Mouse (Mus musculus) midbrain, embryonic 16.5 days (tissue): ENCODE data around the gene Ccl25. TPM values are rescaled to one million over a fixed set of nuclear protein-coding genes. Genes with fewer than 3 reads are reported as not detected.
"Not testable (repeated sequence)": the region's sequence is repeated elsewhere in the genome, so short reads cannot be mapped to it uniquely, and the experiment has no call there.

Source experiments
- ATAC-seq: fragments of 200-750 bp; cut with Nextera tagmentation; 2 replicates; pipeline ENCODE4 v1.8.0; 2017; ENCODE audit warnings: moderate TSS enrichment
- H3K27ac ChIP-seq: fragments of 300-500 bp; sonication (generic); 2 replicates; pipeline ENCODE4 v1.5.1; 2014; ENCODE audit warnings: mild to moderate bottlenecking, low read length, mixed read lengths
- H3K27me3 ChIP-seq: fragments of 300-500 bp; sonication (generic); 2 replicates; pipeline ENCODE4 v1.6.1; 2014; ENCODE audit warnings: low read depth, low read length, mixed read lengths; ENCODE audit not compliant: control insufficient read depth, insufficient read depth
- H3K36me3 ChIP-seq: fragments of 300-500 bp; sonication (generic); 2 replicates; pipeline ENCODE4 v1.6.1; 2014; ENCODE audit warnings: mild to moderate bottlenecking, low read length, moderate library complexity, mixed read lengths; ENCODE audit not compliant: control insufficient read depth, insufficient read depth
- H3K4me1 ChIP-seq: fragments of 300-500 bp; sonication (generic); 2 replicates; pipeline ENCODE4 v1.6.1; 2014; ENCODE audit warnings: mild to moderate bottlenecking, low read length, mixed read lengths; ENCODE audit not compliant: control insufficient read depth, insufficient read depth
- H3K4me2 ChIP-seq: fragments of 300-500 bp; sonication (generic); 2 replicates; pipeline ENCODE4 v1.6.1; 2014; ENCODE audit warnings: mild to moderate bottlenecking, low read length, mixed read lengths
- H3K4me3 ChIP-seq: fragments of 300-500 bp; sonication (generic); 2 replicates; pipeline ENCODE4 v1.5.1; 2014; ENCODE audit warnings: low read depth, mild to moderate bottlenecking, low read length, moderate library complexity, mixed read lengths
- H3K9ac ChIP-seq: fragments of 300-500 bp; sonication (generic); 2 replicates; pipeline ENCODE4 v1.6.1; 2014; ENCODE audit warnings: low read depth, low read length, mixed read lengths
- H3K9me3 ChIP-seq: fragments of 300-500 bp; sonication (generic); replicated peaks from 2 replicates; pipeline ENCODE4 v1.6.1; 2014; ENCODE audit warnings: mild to moderate bottlenecking, low read length, mixed read lengths; ENCODE audit not compliant: control insufficient read depth, poor library complexity, severe bottlenecking
- WGBS: fragments of 180-500 bp; shearing (Covaris S2); extraction: QIAGEN DNeasy Blood & Tissue Kit; methylation state at CpG from one replicate; pipeline ENCODE4 v1.1.7; 2014; 5-methylcytosine and 5-hydroxymethylcytosine counted together
- polyA plus RNA-seq: library from polyadenylated mRNA; unstranded; fragments of >200 nt; fragmentation: Nextera tagmentation; extraction: Ambion mirVana; gene quantifications from 2 replicates; pipeline ENCODE4 v1.2.1, GENCODE M21; 2015

Gene Ccl25
- polyA plus RNA-seq, 1 experiment from 2014 or later, result 18.4 TPM

DNA sequence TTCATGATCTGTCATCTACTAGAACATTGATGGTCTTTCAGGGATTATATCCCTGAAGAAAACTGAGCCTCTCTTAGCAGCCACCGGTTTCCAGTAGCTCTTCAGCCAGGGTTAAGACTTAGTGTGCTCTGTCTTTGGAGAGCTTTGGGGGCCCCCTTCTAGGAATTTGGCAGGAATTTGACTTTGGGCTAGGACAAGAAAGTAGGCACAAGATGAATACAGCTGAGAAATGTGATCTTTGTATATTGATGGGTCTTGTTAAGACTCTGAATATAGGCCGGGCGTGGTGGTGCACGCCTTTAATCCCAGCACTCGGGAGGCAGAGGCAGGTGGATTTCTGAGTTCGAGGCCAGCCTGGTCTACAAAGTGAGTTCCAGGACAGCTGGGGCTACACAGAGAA, 27.6 kb downstream of the Ccl25 start:
- not testable (repeated sequence) for H3K9me3 ChIP-seq, H3K27ac ChIP-seq, H3K9ac ChIP-seq, H3K4me2 ChIP-seq, ATAC-seq, H3K4me1 ChIP-seq, H3K27me3 ChIP-seq, H3K36me3 ChIP-seq, H3K4me3 ChIP-seq
- WGBS, result 90% methylated on average over 6 of the region's 6 CpGs

DNA sequence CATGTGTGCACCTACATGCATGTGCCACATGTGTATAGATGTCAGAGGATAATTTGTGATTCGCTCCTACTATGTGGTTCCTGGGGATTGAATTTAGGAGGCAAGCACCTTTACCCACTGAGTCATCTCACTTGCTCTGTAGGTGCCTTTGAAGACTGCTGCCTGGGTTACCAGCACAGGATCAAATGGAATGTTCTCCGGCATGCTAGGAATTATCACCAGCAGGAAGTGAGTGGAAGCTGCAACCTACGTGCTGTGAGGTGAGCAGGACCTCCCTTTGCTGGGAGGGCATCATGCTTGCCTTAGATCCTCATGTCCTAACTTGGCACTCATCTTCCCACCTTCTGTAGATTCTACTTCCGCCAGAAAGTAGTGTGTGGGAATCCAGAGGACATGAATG, 28.7 kb downstream of the Ccl25 start:
- Histone ChIP-seq H3K27ac (no peak overlapping the region), H3K9me3 (no peaks in the 10 kb centered on the region), H3K36me3 (no peaks in the 10 kb centered on the region), H3K27me3 (no peaks in the 10 kb centered on the region), H3K9ac (no peak overlapping the region), H3K4me1 (no peaks in the 10 kb centered on the region), H3K4me3 (no peak overlapping the region), H3K4me2 (no peak overlapping the region)
- WGBS, result 74% methylated on average over 4 of the region's 4 CpGs
- ATAC-seq, result no peak

- H3K27ac ChIP-seq, result no peak overlapping the region
- no peaks in the 10 kb centered on the region for H3K27me3 ChIP-seq
- H3K4me1 ChIP-seq, result no peaks in the 10 kb centered on the region
- no peak overlapping the region for H3K4me2 ChIP-seq
- no peak overlapping the region for H3K4me3 ChIP-seq
- H3K9ac ChIP-seq, result no peak overlapping the region
- 67% methylated on average over 1 of the region's 1 CpGs for WGBS
- H3K9me3 ChIP-seq, result no peaks in the 10 kb centered on the region
- no peak for ATAC-seq
- H3K36me3 ChIP-seq, result no peaks in the 10 kb centered on the region
Observed at GRCm38 (mm10) chr8:4354516-4354915, 29.5 kb downstream of the Ccl25 start.

GRCm38 (mm10) chr8:4355455-4355854, 30.4 kb downstream of the Ccl25 start:
- no peaks in the 10 kb centered on the region for H3K9me3 ChIP-seq
- H3K4me2 ChIP-seq, result no peak overlapping the region
- 92% methylated on average over 10 of the region's 10 CpGs for WGBS
- H3K4me1 ChIP-seq, result no peaks in the 10 kb centered on the region
- no peak overlapping the region for H3K9ac ChIP-seq
- no peak overlapping the region for H3K4me3 ChIP-seq
- H3K27me3 ChIP-seq, result no peaks in the 10 kb centered on the region
- no peak overlapping the region for H3K27ac ChIP-seq
- ATAC-seq, result no peak
- H3K36me3 ChIP-seq, result no peaks in the 10 kb centered on the region

- no peak overlapping the region for H3K4me3 ChIP-seq
- H3K9ac ChIP-seq, result no peak overlapping the region
- no peak for ATAC-seq
- H3K36me3 ChIP-seq, result no peaks in the 10 kb centered on the region
- no peak overlapping the region for H3K4me2 ChIP-seq
- 87% methylated on average over 3 of the region's 3 CpGs for WGBS
- no peaks in the 10 kb centered on the region for H3K9me3 ChIP-seq
- no peaks in the 10 kb centered on the region for H3K27me3 ChIP-seq
- no peak overlapping the region for H3K27ac ChIP-seq
- no peaks in the 10 kb centered on the region for H3K4me1 ChIP-seq
Observed at GRCm38 (mm10) chr8:4359362-4359761, 34.4 kb downstream of the Ccl25 start.

- H3K4me2 ChIP-seq, result no peak overlapping the region
- no peaks in the 10 kb centered on the region for H3K4me1 ChIP-seq
- H3K27me3 ChIP-seq, result no peaks in the 10 kb centered on the region
- WGBS, result 88% methylated on average over 2 of the region's 2 CpGs
- H3K9me3 ChIP-seq, result no peaks in the 10 kb centered on the region
- no peaks in the 10 kb centered on the region for H3K36me3 ChIP-seq
- no peak overlapping the region for H3K9ac ChIP-seq
- no peak overlapping the region for H3K4me3 ChIP-seq
- no peak for ATAC-seq
- H3K27ac ChIP-seq, result no peak overlapping the region
Observed at GRCm38 (mm10) chr8:4360922-4361321, 35.9 kb downstream of the Ccl25 start.

- Histone ChIP-seq H3K9me3 (no peaks in the 10 kb centered on the region; the same call in 1 of the 2 replicates), H3K27me3 (no peaks in the 10 kb centered on the region), H3K36me3 (no peaks in the 10 kb centered on the region), H3K27ac (no peak overlapping the region), H3K9ac (no peak overlapping the region), H3K4me1 (no peaks in the 10 kb centered on the region), H3K4me2 (no peak overlapping the region), H3K4me3 (no peak overlapping the region)
- ATAC-seq, result no peak
- WGBS, result 94% methylated on average over 3 of the region's 3 CpGs
Observed at GRCm38 (mm10) chr8:4366189-4366588, 41.2 kb downstream of the Ccl25 start.

GRCm38 (mm10) chr8:4367808-4368207, 42.8 kb downstream of the Ccl25 start:
- no peak overlapping the region for H3K4me2 ChIP-seq
- no peak for ATAC-seq
- H3K4me3 ChIP-seq, result no peak overlapping the region
- no peaks in the 10 kb centered on the region for H3K4me1 ChIP-seq
- WGBS, result 81% methylated on average over 11 of the region's 11 CpGs
- no peaks in the 10 kb centered on the region; the same call in 1 of the 2 replicates for H3K9me3 ChIP-seq
- no peak overlapping the region for H3K27ac ChIP-seq
- H3K27me3 ChIP-seq, result no peaks in the 10 kb centered on the region
- no peaks in the 10 kb centered on the region for H3K36me3 ChIP-seq
- no peak overlapping the region for H3K9ac ChIP-seq

GRCm38 (mm10) chr8:4368470-4368869, 43.5 kb downstream of the Ccl25 start:
- Histone ChIP-seq H3K9ac (no peak overlapping the region), H3K9me3 (no peaks in the 10 kb centered on the region; the same call in 1 of the 2 replicates), H3K36me3 (no peaks in the 10 kb centered on the region), H3K4me2 (no peak overlapping the region), H3K4me1 (no peaks in the 10 kb centered on the region), H3K27ac (no peak overlapping the region), H3K4me3 (no peak overlapping the region), H3K27me3 (no peaks in the 10 kb centered on the region)
- no peak for ATAC-seq
- 95% methylated on average over 4 of the region's 4 CpGs for WGBS

DNA sequence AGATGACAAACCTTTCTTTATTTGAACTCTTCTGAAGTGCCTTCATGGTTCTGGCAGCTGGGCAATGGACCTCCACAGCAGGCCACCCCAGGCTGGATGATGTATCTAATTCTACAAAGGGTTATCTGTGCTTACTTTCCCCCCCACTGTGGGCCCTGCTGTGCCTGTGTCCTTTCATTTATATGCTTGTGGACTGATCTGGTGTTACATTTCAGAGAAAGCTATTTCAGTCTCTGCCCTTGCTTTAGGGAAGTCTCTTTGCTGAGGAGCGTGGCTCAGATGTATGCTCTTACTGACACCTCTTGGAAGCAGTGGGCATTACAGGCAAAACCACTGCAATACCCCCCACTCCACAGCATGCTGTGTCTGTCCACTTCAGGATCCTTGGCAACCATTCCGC, 45.1 kb downstream of the Ccl25 start:
- Histone ChIP-seq H3K27ac (no peak overlapping the region), H3K27me3 (no peaks in the 10 kb centered on the region), H3K36me3 (no peaks in the 10 kb centered on the region), H3K9ac (no peak overlapping the region), H3K9me3 (no peaks in the 10 kb centered on the region; the same call in 1 of the 2 replicates), H3K4me2 (no peak overlapping the region), H3K4me1 (no peaks in the 10 kb centered on the region), H3K4me3 (no peak overlapping the region)
- no peak for ATAC-seq
- WGBS, result 31% methylated on average over 2 of the region's 2 CpGs
